In the genomic region with DNA sequence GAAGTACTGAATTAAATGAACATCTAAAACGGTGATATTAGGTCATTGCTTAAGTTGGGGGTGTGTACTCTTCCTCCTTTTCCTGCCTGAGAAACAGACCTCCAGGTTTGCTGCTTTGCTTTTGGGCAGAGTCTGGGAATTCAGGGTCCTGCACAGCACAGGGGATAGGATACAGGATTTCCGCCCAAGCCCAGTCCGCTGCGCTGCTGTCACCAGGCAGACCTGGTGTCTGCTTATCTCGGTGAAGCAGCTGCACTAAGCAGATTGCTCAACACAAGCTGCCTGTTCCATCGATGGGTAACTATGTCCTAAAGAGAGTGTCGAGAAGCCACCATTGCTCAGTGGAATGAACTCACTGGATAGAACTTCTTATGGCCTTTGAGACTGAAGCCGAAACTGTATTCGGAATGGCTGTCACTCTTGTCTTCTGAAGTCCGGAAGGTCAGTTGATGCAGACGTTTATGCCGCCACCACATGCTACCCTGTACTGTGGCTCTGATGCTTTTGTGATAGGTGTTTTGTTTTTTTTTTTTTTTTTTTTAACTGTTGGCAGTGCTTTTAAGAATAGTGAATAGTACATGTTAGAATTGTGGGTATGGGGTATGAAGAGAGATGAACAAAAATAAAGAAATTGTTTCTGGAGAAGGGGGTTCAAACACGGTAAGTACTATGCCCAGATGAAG, we compare ENCODE assay signal across 8 mouse cellular contexts.
DNase-seq lines count a peak whose midpoint lies in the region; TF ChIP-seq lines count a peak whose summit lies in the region.
"Had no signal": no experiment of that assay in that cellular context is flagged by ENCODE, and none has a peak within 500 bp of the region (broad histone marks: within the 10 kb centered on the region; RNA-seq: fewer than 3 reads in every experiment).

No protein-coding gene starts in this region.

- peak overlapping the region; percentile 59 for H3K4me2 ChIP-seq in CH12.LX (ENCODE audit: insufficient read depth, low read depth, poor library complexity, severe bottlenecking)
- H3K4me2 ChIP-seq: embryonic facial prominence, embryonic 13.5 days had no signal

- dilution Hi-C loops in CH12.LX (cut with MboI; ENCODE audit: extremely low pct_ligation_motif_present, extremely low pct_unique_long_range_greater_than_20kb, low sequenced_read_pairs) = no loop called here

- peak overlapping the region; percentile 85 for H3K9ac ChIP-seq in CH12.LX (ENCODE audit: insufficient read depth, low read depth)
- H3K9ac ChIP-seq: embryonic facial prominence, embryonic 13.5 days had no signal

- peak overlapping the region; percentile 44 for H3K27ac ChIP-seq in CH12.LX (ENCODE audit: insufficient read depth, low read depth)
- H3K27ac ChIP-seq: embryonic facial prominence, embryonic 13.5 days had no signal

- no peaks in the 10 kb centered on the region for H3K9me3 ChIP-seq in CH12.LX (replicated peaks; ENCODE audit: low read length)
- H3K9me3 ChIP-seq: embryonic facial prominence, embryonic 13.5 days had no signal

- peaks cover 9 to 64% of the 10 kb centered on the region in 2 experiments for H3K36me3 ChIP-seq in CH12.LX (replicated peaks in 1 of 2; ENCODE audit: control insufficient read depth in 1 of 2, insufficient read depth in 1 of 2, low read length in 1 of 2)

- in situ Hi-C loops in CH12.LX (cut with MboI; ENCODE audit: low pct_ligation_motif_present, low pct_unique_long_range_greater_than_20kb, low sequenced_read_pairs) = no loop called here

- H3K27me3 ChIP-seq in CH12.LX (replicated peaks) = no peaks in the 10 kb centered on the region
- H3K27me3 ChIP-seq: embryonic facial prominence, embryonic 13.5 days had no signal

- TF ChIP-seq RAD21 in CH12.LX (IDR thresholded peaks at IDR 0.05; ENCODE audit: low read depth, low read length) = no peak

- H3K79me2 ChIP-seq in CH12.LX (replicated peaks; ENCODE audit: control insufficient read depth, extremely low read depth, insufficient read depth, poor library complexity, severe bottlenecking) = peaks cover 17% of the 10 kb centered on the region

- peaks cover 11 to 73% of the 10 kb centered on the region in 2 experiments for H3K4me1 ChIP-seq in CH12.LX (ENCODE audit: control insufficient read depth in 1 of 2, insufficient read depth in 2 of 2)

- no peak; the same call in 1 of the 2 replicates for TF ChIP-seq POLR2A in CH12.LX (IDR thresholded peaks at IDR 0.05; ENCODE audit: low read depth, low read length)

- TF ChIP-seq EP300 in CH12.LX (IDR thresholded peaks at IDR 0.05; ENCODE audit: low read length) = no peak

- peak overlapping the region; percentile 44 to 67 (median 62) for H3K4me3 ChIP-seq in CH12.LX (replicated peaks in 1 of 3; ENCODE audit: low read depth in 2 of 3, low read length in 2 of 3, poor library complexity in 1 of 3)
- H3K4me3 ChIP-seq: embryonic facial prominence, embryonic 13.5 days had no signal

- TF ChIP-seq CTCF in CH12.LX (conservative IDR thresholded peaks at IDR 0.05 in 1 of 2, IDR thresholded peaks at IDR 0.05 in 1 of 2; ENCODE audit: low read depth in 2 of 2, low read length in 2 of 2) = no peak

- no peak for DNase-seq in CH12.LX (ENCODE audit: extremely low read depth)
- DNase-seq in adrenal gland, adult 8-10 months = peak; percentile 55
- DNase-seq in heart, adult 11 months = peak; percentile 99
- peak; percentile 54 for DNase-seq in kidney, adult 9 months
- peak; percentile 71 for DNase-seq in lung, postnatal 10 days
- peak; percentile 17 to 29 for DNase-seq in thymus, postnatal 10 days (ENCODE audit: low spot score in 2 of 2)
- DNase-seq in ovary, adult 18-20 months (ENCODE audit: low spot score) = no peak

TF ChIP-seq in CH12.LX, 34 proteins besides CTCF, POLR2A, EP300 and RAD21:
- TF ChIP-seq MXI1 (IDR thresholded peaks at IDR 0.05; ENCODE audit: low read depth, low read length) = peak; percentile 56
- no peak for TF ChIP-seq MAFK (IDR thresholded peaks at IDR 0.05; ENCODE audit: insufficient replicate concordance, low read length)
- 0 out of 2 replicates have a peak, but pooled peaks have one; percentile 51 for TF ChIP-seq MEF2A (IDR thresholded peaks at IDR 0.05; ENCODE audit: borderline replicate concordance, low read depth, low read length)
- TF ChIP-seq TBP (conservative IDR thresholded peaks at IDR 0.05; ENCODE audit: low read depth, low read length) = no peak
- TF ChIP-seq ZC3H11A (IDR thresholded peaks at IDR 0.05; ENCODE audit: low read depth, low read length) = no peak
- no peak for TF ChIP-seq ZMIZ1 (IDR thresholded peaks at IDR 0.05; ENCODE audit: low read depth, low read length)
- TF ChIP-seq NELFE (IDR thresholded peaks at IDR 0.05; ENCODE audit: low read depth, low read length) = no peak
- TF ChIP-seq ZNF384 (IDR thresholded peaks at IDR 0.05; ENCODE audit: low read depth, low read length) = peak; percentile 60
- TF ChIP-seq KAT2A (IDR thresholded peaks at IDR 0.05; ENCODE audit: insufficient replicate concordance, low read length) = no peak
- TF ChIP-seq RCOR1 (conservative IDR thresholded peaks at IDR 0.05; ENCODE audit: low read depth, low read length) = 0 out of 2 replicates have a peak, but pooled peaks have one; percentile 35
- TF ChIP-seq SIN3A (IDR thresholded peaks at IDR 0.05; ENCODE audit: low read length) = peak; percentile 52
- TF ChIP-seq CHD2 (IDR thresholded peaks at IDR 0.05; ENCODE audit: low read length) = no peak
- no peak for TF ChIP-seq ELF1 (IDR thresholded peaks at IDR 0.05; ENCODE audit: low read depth, low read length)
- TF ChIP-seq TCF12 (IDR thresholded peaks at IDR 0.05; ENCODE audit: low read depth, low read length) = no peak
- no peak; the same call in 1 of the 2 replicates for TF ChIP-seq MYC (IDR thresholded peaks at IDR 0.05; ENCODE audit: low read depth, low read length)
- no peak for TF ChIP-seq PAX5 (IDR thresholded peaks at IDR 0.05; ENCODE audit: low read length)
- TF ChIP-seq UBTF (IDR thresholded peaks at IDR 0.05; ENCODE audit: low read depth, low read length) = no peak
- 0 out of 2 replicates have a peak, but pooled peaks have one; percentile 4 for TF ChIP-seq JUN (IDR thresholded peaks at IDR 0.05; ENCODE audit: insufficient read depth, low read depth, low read length)
- TF ChIP-seq USF2 (conservative IDR thresholded peaks at IDR 0.05; ENCODE audit: low read depth, low read length) = no peak
- no peak for TF ChIP-seq IRF4 (IDR thresholded peaks at IDR 0.05; ENCODE audit: low read depth, low read length)
- no peak for TF ChIP-seq POLR2AphosphoS2 (IDR thresholded peaks at IDR 0.05; ENCODE audit: low read depth, low read length)
- no peak for TF ChIP-seq ZKSCAN1 (IDR thresholded peaks at IDR 0.05; ENCODE audit: borderline replicate concordance, low read depth, low read length)

Comparison
In these comparisons a context has a peak if more than half of its experiments do, and no peak if none do; other contexts are left out.
1. DNase-seq: peak in adrenal gland, adult 8-10 months (single experiment), heart, adult 11 months (single experiment), kidney, adult 9 months (single experiment), lung, postnatal 10 days (single experiment) and thymus, postnatal 10 days (2 of 2); none in CH12.LX (single experiment) and ovary, adult 18-20 months (single experiment).